Mouse (Mus musculus): ENCODE measurements around the gene Greb1. TPM values are rescaled to one million over a fixed set of nuclear protein-coding genes. Genes with fewer than 3 reads are reported as not detected.

The Greb1 gene
- total RNA-seq (2015) (0.68 TPM in 1 of 2 replicates, not detected in the other), total RNA-seq (2017) (not detected in 2 replicates)

DNA sequence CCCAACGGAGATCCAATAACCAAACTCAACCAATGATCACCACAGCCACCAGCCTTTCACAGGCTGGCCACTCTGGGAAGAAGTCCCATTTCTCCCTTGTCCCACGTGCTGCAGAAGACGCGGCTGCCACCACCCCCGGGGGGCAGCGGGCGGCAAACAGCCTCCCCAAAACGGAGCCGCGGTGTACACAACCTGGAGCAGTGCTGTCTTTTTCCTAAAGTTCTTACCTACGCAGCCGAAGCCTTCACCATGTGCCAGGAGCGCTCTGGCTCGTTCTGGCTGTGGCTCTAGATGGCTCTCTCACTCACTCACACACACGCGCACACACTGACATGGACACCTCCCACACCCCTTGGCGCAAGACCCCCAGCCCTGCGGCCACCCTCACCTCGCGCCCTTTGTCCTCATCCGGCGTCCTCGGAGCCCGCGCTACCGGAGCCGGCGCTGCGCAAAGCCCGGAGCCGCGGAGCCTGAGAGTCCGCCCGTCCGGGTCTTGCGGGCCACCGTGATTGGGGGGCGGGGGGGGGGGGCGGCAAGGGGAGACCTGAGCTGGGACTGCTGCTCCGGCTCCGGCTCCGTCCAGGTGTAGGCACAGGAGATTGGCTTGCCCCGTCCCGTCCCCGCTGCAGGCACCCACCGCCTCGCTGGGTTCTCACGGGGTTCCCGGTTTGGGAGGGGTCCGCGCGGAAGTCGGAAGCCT is at the start of gene Greb1:
TSS of gene Greb1 (minus strand) at position 628 of the 700 bp plus-strand sequence.
- no peak for ATAC-seq (ENCODE audit: poor library complexity, severe bottlenecking)

DNA sequence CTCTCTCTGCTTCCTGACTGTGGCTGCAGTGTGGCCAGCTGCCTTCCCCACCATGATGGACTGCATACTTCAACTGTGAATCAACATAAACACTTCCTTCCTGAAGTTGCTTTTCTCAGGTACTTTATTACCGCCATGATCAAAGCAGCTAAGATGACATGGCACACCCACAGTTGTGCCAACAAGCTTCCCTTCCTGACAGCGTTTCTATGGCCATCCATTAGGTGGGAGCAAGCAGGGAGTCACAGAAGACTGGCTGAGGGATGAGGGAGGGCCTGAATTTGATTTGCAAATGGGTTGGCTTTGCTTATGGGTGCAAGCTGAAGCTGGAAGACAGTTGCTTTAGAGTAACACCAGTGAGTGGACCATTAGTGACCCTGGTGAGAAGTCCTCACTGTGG is 49.1 kb upstream of the Greb1 start:
- no peak for ATAC-seq (ENCODE audit: poor library complexity, severe bottlenecking)

DNA sequence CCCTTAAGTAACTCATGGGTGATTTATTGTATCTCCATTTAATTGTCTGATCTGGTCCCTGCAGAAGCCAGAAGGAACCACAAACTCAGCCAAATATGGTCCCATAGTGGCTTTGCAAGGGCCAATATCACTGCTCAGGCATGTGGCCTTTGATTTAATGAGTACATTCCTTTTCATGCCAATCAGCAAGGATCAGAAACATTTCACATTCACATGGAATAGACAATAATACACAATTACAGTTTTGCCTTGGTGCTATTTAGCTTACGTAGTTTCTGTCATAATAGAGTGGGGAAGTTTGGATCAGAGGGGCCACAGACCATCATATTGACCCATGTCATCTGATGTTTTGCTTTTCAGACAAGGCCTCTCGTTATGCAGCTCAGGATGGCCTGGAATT is 47.8 kb upstream of the Greb1 start:
- ATAC-seq (ENCODE audit: poor library complexity, severe bottlenecking) = no peak

DNA sequence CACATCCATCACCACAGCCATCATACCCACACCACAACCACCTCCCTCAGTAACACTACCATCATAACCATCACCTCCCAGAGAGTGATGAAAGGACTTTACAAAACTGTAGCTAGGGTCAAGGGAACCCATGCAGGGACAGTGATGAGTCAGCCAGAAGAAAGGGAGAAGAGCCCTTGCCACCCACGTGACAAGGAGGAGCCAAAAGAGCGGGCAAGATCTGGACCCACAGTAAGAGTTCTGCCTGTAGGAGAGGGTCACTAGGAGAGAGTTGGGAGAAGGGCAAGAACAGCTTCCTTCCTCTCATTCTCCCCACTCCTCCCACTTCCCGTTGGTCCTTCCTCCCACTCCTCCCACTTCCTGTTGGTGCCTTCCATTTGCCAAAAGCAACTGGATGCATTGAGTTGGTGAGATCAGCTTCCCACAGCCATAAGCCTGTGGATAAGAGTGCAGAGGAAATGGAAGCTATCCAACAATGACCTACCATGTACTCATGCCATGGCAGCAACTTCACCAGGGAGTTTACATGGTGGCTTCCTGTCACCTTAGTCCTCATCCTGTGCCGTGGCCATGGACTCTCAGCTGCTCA is 46.6 kb upstream of the Greb1 start:
- no peak for ATAC-seq (ENCODE audit: poor library complexity, severe bottlenecking)

DNA sequence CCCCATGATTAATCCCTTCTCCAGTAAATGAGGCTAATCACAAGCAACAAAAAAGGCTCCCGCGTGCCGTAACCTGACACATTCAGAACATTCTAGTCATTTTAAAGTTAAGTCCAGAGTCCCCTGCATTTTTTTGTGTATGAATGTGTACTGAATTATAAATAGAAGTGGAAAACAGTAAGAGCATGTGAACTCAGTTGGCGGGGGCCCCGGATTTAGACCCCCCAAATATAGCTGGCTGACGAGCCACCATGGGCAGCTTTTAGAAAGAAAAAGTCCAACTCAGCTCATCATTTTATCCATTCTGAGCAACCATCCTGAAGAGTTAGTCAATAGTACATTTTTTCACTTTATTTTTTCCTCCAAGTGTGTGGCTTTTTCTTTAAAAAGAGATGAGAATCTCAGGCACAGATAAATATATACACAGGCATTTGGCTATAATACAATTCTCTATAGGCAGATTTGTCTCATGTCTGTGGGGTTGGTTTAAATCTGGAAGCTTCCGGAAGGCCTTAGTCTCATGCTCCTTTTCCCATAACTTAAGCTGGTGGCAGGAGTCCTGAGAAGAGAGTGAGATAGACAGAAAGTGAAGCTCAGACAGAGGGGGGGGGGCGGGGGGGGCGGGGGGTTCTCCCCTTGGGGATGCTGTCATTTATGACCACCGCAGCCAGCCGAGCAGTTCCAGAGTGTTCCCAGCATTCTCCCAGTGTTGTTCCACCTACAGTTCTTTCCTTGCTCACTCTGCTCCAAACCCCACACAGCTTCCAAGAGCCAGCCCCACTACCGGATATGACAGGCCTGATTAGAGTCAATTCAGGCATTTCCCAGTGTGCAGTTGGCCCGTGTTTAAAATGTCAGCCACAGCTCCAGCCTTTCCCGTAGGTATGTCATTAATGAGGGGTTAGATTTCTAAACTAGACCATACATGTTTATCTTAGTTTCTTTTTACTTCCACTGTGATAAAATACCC is 44.2 kb upstream of the Greb1 start:
- ATAC-seq (ENCODE audit: poor library complexity, severe bottlenecking) = no peak

DNA sequence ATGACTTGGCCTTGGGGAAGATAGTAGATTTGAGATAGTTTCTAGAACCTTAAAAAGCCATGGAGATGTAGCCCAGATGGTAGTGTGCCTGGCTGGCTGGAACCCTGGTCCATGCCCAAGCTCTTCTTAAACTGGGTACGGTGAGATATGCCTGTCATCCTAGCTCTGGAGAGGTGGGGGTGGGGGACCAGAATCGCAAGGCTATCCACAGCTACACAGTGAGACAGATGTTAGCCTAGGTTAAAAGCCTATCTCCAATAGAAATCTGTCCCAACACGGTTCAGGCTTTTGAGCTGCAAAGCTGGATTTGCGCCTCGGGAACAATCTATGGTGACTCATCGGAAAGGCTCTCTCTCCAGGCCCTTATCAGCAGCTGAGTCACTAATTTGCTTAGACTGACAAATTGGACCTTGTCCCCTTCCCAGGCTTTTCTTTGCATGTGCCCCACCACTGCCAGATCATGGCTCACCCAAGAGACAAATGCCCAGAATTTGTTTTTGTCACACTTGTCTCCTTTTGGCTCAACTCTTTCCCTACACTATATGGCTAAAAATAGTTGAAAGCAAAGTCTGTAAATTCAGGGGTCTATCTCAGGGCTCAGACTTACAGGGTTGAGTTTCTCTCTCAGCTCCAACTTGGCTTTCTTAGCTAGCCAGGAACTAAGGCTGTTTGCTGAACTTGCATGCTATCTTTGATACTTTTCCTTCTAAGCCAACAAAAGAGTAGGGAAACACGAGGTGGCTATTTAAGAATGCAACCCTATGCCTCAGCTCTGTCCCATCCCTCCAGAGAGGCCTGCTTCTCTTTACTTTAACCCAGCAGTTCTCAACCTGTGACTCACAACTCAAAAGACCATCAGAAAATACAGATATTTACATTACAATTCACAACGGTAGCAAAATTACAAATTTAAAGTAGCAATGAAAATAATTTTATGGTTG is 40.4 kb upstream of the Greb1 start:
- ATAC-seq (ENCODE audit: poor library complexity, severe bottlenecking) = no peak

GRCm38 (mm10) chr12:16837766-16838165 is 37.1 kb upstream of the Greb1 start:
- no peak for ATAC-seq (ENCODE audit: poor library complexity, severe bottlenecking)

DNA sequence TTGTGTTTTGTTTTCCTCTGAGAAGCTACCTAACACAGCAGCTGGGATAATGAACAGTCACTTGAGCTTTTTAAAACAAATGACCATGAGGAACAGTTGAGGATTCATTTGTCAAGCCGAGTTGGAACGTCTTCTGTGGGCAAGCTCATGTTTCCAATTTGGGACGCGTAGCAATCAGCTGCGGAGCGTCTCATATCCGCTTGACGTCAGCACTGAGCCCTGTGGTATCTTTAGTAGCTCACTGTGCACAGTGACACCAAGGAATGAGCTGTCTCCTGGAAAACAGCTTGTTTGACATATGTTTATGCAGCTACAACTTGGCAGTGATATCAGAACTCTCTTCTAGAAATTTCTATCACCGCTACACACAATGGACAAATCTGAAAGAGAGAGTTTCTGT is 35.5 kb upstream of the Greb1 start:
- no peak for ATAC-seq (ENCODE audit: poor library complexity, severe bottlenecking)

DNA sequence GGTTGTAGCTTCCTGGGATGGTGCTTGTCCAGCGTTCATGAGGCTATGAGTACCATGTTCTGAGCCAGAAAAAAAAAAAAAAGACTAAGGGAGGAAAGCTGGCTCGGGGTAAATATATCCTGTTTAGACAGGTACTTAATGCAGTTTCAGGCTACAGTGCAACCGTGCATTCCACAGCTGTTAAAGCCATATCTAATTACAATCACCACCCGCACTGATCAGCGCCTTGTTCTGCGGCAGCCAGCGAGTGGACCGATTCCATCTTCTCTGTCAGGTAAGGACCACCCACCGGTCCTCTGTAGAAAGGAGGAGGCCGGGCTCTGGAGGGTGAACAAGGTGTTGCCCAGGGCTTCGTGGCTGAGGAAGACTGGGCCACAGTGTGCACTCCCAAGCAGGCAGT is 34.0 kb upstream of the Greb1 start:
- no peak for ATAC-seq (ENCODE audit: poor library complexity, severe bottlenecking)

- no peak for ATAC-seq (ENCODE audit: poor library complexity, severe bottlenecking)
Measured at GRCm38 (mm10) chr12:16831071-16831470, 30.4 kb upstream of the Greb1 start.

GRCm38 (mm10) chr12:16829785-16830184 is 29.1 kb upstream of the Greb1 start:
- ATAC-seq (ENCODE audit: poor library complexity, severe bottlenecking) = no peak

DNA sequence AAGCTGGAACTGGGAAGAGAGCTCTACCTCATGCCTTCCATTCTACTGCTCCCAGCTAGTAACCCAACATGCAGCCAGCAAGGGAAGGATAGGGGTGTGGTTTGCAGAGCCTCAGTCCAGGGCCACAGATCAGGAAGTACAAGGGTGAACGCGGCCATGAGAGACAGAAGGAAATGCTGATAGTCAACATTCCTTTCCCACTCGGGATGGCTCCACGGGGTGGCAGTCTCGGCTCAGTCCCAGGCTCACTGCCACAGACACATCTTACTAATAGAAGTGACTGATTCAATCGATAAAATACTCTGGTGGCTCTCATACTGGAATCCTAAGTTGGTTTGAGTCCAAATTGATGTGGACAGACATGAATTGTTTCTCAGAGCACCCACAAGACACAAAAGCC is 27.8 kb upstream of the Greb1 start:
- ATAC-seq (ENCODE audit: poor library complexity, severe bottlenecking) = peak; percentile 81

- ATAC-seq (ENCODE audit: poor library complexity, severe bottlenecking) = no peak
Measured at GRCm38 (mm10) chr12:16823701-16824100, 23.0 kb upstream of the Greb1 start.

GRCm38 (mm10) chr12:16822181-16822734 is 21.6 kb upstream of the Greb1 start:
- ATAC-seq (ENCODE audit: poor library complexity, severe bottlenecking) = no peak

DNA sequence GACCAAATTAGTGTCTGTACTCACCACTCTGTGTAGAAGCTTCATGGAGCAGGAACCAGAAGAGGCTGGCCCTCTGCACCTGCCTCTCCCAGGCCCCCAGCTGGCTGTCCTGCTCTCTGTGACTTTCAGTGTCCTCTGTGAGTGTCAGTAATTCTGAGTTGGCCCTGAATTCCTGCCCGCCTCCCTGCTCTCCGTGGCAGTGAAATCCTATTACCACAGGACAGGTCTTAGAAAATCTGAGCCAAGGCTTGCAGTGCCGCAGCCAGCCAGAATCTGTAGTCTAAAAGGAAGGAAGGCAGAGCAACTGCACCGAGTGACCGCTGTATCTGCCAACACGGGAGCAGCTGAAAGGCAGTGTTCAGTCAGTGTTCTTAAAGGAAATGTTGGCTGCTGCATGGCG is 20.1 kb upstream of the Greb1 start:
- ATAC-seq (ENCODE audit: poor library complexity, severe bottlenecking) = no peak

DNA sequence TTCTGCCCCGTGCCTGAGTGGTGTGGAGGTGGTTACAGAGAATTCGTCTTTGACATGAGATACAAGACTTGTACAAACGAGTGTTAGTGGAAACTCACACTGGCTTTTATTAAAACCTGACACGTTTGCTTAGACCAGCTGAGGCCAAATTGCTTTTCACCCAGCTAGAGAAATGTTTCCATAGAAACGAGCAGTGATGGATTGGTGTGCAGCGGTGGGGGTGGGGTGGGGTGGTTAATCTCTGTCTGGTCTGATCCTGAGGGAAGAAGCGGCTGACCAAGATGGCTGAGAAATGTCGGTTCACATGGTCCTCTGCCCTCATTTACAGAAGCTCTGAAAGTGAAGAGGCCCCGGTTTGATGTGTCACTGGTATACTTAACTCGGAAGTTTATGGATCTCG is 17.8 kb upstream of the Greb1 start:
- ATAC-seq (ENCODE audit: poor library complexity, severe bottlenecking) = no peak

DNA sequence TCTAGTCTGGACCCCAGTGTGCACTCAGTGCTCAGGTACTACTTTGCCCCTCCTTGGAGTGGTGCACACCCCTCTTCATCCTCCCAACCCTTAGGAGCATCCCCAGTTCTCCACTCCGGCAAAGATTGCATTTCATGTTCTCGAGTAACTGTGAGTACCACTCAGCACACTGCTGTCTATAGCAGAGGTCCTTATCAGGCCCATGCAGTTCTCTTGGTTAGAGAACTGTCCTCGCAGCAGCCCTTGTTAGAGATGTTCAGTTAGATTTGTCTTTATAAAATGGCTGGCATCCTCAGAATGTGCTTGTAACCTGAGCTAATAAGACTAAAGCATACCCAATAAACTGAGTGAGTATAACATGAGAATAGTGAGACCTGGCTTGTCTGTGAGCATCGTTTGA is 16.5 kb upstream of the Greb1 start:
- no peak for ATAC-seq (ENCODE audit: poor library complexity, severe bottlenecking)

DNA sequence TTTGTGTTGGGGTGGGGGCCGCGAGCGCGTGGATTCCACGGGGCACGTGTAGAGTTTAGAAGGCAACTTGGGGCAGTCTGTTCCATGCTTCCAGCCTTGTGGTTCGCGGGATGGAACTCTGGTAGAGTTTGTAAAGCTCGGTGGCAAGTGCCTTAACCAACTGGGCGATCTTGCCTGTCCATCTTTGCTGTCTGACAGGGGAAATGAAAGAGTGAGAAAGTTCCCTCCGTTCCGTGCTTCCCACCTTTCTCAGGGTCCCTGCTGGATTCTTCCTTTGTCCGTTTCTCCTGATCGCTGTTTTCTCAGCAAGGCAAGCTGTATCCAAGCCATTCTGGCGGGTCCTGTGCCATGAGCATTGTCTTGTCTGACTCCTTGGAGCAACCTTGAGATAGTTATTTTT is 10.8 kb upstream of the Greb1 start:
- ATAC-seq (ENCODE audit: poor library complexity, severe bottlenecking) = no peak

- peak; percentile 79 for ATAC-seq (ENCODE audit: poor library complexity, severe bottlenecking)
Measured at GRCm38 (mm10) chr12:16810525-16811431, 10.1 kb upstream of the Greb1 start, which contains the start of gene E2f6. Gene E2f6, plus strand, starts transcription at chr12:16810963.

Measured in megakaryocyte, adult 5-6 weeks (primary cell).